Mouse (Mus musculus): ENCODE results near the gene Mettl8. TPM values are rescaled to one million over a fixed set of nuclear protein-coding genes. Genes with fewer than 3 reads are reported as not detected.

Gene Mettl8
- total RNA-seq (2021): 1 to 10 TPM; 4.3 to 5.0 TPM

DNA sequence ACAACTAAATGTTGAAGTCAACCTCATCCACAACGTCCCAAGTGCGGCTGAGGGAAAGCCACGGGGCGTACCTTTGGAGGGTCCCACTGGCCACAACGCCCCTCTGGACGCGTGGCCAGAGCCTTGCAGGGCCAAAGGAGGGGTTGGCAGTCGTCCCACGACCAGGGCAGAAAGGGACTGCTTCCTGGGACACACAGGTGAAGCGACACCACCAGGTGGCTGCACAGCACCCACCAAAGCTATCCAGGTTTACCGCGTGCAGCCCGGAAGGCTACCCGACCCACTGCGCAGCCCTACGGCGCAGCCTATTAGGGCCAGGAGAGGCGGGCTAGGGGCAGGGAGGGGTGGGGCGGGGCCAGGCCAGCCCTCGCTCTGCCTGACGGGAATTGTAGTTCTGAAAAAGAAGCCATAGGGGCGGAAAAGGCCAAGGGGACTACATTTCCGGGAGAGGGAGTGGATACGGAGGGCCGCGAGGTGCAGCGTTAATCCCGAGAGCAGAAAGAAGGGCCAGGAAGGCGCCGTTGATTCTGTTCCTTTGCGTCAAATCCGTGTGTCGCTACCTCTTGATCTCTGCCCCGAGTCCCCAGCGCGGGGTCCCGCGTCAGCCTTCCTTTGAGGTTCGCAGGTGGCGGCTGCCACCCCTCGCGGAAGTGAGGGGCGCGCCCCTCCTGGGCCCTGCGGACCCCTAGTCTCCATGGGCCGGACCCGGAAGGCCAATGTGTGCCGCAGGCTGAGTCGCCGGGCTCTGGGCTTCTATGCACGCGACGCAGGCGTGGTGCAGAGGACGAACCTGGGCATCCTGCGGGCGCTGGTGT is at the start of gene Mettl8, which contains the start of gene Dcaf17:
Gene Mettl8, minus strand, starts transcription at position 284 of the 815 bp plus-strand sequence.
Gene Dcaf17, plus strand, starts transcription at position 29 of the 815 bp plus-strand sequence.
- intact Hi-C loops (cut with DNase I): loop anchor here (10.0 kb wide), 1 partner anchor 159 kb away; the partner anchor contains the start of gene Dync1i2
- DNase-seq: peak; percentile 89 to 91

DNA sequence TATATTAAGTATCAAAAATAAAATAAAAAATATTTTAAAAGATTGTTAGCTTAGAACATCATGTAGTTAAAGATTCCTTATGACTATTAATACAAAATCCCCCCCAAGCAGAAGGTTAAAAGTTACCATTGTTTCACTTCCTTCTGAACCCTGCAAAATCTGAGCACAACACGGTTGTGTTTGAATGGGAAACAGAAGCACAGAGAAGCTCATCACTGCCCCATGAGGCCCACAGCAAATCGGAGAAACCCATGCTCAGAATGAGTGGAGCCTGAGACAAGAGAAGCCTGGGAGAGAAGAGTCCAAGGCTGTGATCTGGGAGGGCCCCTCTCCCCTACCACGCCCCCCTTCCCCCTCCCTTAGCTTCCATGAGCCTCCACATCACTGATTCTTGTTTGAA is 49.3 kb upstream of the Mettl8 start:
- no peak for DNase-seq
- intact Hi-C loops (cut with DNase I): no loop called here

DNA sequence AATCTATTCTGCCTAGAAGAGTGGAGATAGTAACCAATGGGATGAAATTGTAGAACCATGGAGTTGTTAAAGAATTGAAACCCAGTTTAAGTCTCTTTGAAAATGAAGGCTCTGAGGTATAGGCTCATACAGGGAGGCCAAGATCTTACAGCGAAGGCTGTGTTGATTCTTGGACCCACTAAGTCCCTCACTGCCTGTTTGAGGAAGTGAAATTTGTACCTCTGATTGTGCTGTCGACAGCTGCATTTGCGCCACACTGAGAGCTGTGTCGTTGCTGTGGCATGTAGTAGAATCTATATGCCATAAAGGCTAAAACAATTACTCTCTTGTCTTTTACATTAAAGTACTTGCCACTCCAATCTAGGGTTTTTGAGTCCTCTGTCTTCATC is 47.9 kb upstream of the Mettl8 start:
- no peak for DNase-seq
- intact Hi-C loops (cut with DNase I): no loop called here

DNA sequence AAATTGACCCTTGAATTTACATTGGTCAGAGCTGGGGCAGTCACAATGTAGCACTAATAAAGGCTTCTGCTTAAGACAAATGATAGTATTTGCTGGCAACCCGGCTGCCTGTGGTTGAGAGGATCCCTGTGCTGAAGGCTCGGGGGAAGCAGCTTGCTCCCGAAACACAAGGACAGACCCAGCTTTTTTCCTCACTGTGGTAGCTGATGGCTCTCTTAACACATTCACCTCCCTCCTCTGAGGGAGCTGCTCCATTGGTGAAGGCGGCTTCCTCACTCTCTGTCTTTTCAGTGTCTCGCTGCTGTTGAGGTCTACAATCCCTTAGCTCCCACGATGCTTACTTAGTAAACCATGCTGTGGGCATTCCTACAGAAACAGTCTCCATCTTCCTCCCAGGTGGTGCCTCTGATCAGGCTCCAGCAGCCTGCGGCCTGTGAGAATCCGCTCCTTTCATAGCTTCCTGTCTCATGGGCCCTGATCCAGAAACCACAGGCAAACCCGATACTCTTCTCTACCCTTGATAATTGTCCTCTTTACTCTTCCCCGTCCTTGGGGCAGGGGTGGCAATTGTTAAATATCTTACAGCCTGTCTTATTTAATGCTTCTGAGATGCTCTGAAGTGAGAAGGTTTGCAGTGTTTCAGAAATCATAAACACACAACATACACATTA is 47.4 kb upstream of the Mettl8 start:
- intact Hi-C loops (cut with DNase I): no loop called here
- DNase-seq: no peak

DNA sequence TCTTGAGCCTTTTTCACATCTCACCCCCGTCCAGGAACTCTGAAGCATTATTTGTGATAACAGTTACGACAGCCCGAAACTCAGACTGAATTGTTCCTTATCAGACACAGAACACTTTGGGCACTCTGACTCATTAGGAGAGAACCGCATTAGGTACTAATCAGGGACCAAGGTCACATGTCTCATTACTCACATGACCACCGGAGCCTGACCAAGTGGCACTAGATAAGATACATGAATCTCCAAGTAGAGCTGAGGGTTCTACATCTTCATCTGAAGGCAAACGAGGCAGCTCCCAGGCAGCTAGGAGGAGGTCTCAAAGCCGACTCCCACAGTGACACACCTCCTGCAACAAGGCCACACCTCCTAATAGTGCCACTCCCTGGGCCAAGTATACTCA is 40.8 kb upstream of the Mettl8 start:
- no peak for DNase-seq
- intact Hi-C loops (cut with DNase I): no loop called here

DNA sequence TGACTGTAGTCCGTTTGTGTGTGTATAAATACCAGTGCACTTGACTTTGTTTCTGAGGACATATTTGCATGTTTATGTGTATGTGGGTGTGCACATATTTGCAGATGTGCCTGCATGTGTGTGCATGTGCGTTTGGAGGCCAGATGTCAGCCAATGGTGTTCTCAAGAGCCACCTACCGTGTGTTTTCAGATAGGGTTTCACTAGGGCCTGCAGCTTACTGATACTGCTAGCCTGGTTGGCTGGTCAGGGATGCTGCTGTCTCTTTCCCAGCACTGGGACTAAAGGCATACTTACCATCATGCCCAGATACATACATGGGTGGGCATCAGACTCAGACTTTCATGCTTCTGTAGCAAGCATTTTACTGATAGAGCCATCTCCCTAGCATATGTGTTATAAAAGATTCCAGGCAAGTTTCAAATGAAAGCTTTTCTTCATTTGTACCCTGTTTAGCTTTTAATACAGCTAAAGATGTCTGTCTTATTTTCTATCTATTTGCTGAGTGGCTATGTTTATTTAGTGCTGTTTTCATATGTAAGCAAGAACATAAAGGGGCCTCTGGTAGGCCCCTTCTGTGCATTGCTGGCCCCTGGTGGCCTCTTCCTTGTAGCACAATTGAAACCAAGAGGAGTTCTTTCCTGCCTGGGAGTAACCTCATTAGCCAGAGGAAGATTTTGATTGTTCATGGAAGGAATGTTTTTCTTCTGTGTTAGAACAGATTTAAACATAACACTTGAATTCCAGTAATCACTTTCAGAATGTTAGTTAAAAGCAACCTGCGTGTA is 35.5 kb upstream of the Mettl8 start:
- intact Hi-C loops (cut with DNase I): no loop called here
- no peak for DNase-seq

DNA sequence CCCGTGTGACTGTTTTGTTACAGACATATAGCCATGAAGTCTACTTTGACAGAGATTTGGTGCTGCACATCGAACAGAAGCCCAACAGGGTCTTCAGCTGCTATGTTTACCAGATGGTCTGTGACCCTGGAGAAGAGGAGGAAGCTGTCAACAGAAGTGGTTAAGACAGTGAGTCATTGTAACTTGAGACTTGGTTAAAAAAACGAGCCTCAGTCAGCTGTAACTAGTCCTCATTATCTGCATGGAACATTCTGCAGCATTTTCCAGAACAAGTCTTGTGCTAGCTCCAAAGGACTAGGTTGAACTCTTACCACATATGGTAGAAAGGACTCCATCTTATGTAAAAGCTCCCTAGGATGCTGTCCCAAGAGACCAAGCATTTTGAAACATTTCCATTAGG is 34.4 kb upstream of the Mettl8 start:
- no peak for DNase-seq
- intact Hi-C loops (cut with DNase I): no loop called here

DNA sequence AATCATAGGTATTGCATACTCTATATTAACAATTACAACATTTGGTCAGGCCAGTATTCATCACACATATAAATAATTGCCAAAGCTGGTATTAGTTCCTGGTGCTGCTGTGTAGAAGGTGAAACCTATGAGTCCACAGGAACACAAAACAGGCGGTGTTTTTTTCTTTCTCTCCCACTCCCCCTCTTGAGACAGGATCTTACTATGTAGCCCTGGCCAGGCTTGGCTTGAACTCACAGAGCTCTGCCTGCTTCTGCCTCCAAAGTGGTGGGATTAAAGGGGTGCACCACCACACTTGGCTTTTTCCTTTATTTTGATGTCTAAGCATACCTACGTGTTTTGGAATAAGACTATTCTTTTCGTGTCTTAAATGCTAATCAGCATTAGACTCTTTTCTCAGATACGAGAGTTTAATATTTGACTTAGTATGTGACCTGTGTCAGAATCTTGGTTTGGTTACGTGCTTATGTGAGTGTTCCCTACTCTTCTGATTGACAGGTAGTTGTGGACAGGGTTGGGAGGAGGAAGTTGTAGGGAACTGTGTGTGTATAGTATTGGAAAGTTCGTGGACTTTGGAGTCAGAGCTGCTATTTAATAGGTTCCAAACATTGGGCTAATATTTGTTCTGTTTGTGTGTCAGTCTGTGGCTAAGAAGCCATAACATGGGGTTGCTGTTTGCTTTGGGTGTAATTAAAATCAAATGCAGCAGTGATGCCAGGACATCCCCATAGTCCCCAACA is 28.2 kb upstream of the Mettl8 start:
- no peak for DNase-seq
- intact Hi-C loops (cut with DNase I): no loop called here

DNA sequence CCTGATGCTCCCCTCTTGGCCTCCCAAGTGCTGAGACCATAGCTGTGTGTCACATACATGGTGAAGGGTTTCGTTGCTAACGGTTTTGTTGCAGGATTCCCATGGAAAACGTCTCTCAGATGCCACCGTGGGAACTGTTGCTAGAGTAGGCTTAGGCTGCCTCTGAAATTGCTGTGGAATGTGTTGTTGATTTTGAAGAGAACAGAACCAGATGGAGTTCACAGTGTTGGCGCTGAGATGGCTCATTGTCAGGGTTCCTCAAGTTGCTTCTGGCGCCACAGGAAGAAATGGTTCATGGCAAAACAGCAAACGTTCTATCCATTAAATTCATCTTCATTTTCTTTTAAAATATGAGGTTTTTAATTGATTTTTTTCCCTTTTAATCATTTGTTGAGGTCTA is 27.0 kb upstream of the Mettl8 start:
- no peak for DNase-seq
- intact Hi-C loops (cut with DNase I): no loop called here

DNA sequence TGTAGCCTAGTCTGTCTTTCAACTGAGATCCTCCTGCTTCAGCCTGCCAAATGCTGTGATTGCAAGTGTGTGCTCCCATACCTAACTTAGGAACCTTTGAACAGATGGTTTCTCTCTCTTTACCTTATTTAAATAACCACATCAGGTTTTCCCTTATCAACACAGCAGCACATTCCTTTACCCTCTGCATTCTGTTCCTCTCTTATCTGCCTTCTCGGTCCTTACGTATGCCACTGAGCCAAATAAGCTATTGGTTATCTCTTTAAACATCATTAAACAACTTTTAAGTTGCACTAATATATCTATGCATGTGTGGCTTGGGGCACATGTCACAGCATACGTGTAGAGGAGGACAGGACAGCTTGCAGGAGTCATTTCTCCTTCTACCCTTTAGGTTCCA is 18.4 kb upstream of the Mettl8 start:
- DNase-seq: no peak
- intact Hi-C loops (cut with DNase I): no loop called here

DNA sequence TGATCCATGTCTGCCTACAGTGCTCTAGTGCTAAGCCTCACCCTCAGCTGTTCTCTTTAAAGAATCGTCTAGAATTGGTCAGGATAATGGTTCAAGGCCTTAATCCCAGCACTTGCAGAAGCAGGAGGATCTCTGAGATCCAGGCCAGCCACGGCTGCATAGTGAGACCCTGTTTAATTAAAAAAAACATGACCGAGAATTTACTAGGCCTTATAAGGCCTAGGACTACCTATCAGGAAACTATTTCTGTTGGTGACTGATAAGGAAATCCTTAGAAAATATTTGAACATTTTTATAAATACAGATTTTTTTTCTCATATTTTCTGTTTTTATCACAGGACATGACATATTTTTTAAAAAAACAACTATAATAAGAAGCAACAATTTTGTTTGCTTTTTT is 17.9 kb upstream of the Mettl8 start:
- DNase-seq: no peak

DNA sequence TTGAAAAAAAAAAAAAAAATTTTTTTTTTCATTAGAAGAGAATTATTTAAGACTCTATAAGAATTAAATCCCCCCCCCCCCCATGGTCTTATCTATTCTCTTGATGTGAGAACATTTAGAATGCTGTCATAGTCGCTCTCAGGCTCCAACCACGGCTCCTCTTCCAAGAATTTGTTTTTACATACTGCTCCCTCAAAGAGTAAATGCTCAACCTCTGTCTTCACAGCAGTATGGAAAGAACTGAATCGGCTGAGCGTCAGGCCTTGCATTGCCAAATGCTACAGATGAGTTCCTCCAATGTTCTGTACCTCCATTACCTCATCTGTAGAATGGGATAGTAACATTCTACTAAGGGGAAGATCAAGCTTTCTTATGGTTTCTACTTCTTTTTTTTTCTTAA is 16.2 kb upstream of the Mettl8 start:
- intact Hi-C loops (cut with DNase I): no loop called here
- DNase-seq: no peak

More for the DNA sequence above, 17.9 kb upstream of the Mettl8 start:
- intact Hi-C loops (cut with DNase I): no loop called here

DNA sequence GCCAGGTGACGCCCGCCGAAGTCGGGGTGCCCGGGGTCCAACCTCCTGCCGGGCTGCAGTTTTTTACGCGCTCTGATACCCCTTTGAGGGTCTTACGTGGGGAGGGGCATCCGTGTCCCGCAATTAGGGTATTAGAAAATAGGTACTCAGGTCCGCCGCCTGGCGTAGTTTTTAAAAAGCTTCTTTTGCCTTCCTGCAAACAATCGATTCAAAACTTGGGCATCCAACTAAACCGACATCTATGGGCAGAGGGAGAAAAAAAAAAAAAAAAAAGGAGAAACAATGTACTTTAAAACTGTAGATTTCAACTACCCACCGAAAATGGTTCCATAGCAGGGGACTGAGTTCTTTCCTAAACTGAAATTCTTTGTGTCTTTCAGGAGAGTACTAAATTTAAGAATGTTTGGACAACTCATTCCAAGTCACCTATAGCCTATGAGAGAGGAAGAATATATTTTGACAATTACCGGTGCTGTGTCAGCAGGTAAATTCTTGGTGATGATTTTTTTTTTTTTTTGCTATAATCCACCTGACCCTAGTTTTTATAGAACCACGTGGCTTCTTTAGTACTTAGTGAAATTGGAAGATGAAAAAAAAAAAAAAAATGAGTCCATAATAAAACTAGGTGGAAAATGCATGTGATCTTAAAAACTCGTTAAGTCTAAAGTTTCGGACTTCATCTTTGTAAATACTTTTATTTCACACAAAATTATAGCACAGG is 892 bp upstream of the Mettl8 start:
- no peak for DNase-seq
- intact Hi-C loops (cut with DNase I): loop anchor here (10.0 kb wide), 1 partner anchor 159 kb away; the partner anchor contains the start of gene Dync1i2

DNA sequence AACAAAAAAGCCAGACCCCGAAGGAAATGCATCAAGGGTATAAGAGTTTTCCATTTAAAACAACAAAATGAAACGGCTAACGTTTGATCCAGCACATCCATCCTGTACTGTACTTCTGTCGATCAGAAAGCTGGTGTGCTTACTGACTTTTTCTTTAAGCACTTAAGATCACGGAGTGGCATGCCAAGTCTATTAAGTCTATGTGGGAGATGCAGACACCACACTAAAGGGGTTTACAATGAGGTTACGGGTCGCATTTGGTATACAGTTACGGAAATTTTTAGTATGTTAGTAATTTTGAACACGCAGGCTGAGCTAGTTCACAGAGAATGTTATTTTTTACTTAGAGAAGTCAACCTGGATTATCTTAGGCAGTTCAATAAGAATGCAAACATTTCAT is 667 bp downstream of the Mettl8 start:
- no peak for DNase-seq
- intact Hi-C loops (cut with DNase I): loop anchor here (10.0 kb wide), 1 partner anchor 160 kb away; the partner anchor contains the start of gene Dync1i2

DNA sequence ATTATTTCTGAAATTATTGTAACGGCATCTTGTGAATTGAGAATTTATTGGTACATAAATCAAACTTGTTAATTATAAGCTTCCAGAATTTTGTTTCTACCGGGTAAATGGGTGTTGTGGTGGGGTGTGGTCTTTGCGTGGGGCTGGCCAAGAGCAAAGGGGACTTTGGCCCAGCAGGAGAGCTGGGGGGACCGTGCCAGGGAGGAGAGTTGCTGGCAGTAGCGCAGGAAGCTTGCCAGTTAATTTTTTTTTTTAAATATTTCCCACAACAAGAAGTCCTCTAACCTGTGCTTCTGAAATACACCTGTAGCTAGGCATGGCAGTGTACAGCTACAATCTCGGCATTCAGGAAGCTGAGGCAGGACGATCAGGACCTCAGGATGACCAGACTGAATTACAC is 4.9 kb downstream of the Mettl8 start:
- no peak for DNase-seq
- intact Hi-C loops (cut with DNase I): loop anchor here (10.0 kb wide), 1 partner anchor 164 kb away; the partner anchor contains the start of gene Dync1i2

DNA sequence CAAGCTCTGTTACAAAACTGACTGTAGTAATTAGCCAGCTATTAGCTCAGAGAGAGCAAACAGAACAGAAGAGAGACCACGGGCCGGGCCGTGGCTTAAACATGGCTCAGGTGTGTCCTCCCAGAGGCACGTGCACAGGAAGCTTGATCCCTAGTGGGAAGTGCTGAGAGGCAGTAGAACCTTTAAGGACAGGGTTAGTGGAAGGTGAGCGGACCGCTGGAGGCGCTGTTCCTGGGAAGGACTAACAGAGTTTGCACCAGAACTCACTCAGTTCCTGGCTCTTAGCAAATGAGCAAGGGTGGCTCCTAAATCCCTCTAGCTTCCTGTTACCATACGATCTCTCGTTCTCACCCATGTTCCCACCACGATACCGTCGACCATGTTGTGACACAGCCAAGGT is 6.5 kb downstream of the Mettl8 start:
- DNase-seq: no peak
- intact Hi-C loops (cut with DNase I): no loop called here

DNA sequence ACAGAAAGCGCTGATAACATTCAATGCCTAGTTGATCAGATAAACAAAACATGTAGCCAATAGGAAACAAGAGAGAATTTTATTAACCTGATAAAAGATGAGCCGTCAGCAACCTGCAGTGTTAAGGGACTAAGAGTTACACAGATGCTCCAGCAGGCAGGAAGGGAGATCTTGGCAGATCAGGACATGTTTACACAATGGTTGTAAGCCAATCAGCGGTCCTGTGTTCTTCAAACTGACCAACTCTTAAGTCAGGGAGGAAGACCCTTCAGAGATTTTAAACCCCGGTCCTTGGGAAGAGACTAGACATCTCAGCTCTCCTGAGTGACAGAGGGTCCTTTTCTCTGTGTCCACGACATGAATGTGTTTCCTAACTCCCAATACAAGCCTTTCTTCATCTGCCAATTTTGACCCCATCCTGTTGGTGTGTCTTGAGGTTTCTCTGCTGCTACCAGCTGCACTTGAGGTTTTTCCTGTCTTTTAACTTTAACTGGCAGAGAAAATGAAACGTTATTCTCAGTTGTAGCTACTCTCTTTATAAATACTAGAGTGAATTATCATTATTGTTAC is 8.5 kb downstream of the Mettl8 start:
- intact Hi-C loops (cut with DNase I): no loop called here
- DNase-seq: no peak

DNA sequence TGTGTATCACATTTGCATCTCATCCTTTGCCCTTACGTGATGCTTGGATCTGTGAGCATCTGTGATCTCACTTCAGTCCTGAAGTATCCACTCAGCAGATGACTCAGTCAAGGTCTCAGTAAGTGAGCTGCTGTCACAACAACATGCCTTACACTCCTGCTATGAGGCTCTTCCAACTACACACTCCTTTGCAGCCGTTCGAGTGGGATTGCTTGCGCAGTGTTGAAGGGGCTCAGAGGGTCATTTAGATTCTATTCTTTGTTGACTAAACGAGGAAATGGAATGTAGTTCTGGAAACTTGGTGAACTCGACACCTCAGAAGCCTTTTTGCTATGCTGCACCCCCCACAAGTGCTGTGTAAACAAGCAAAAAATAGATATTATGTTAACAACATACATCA is 9.2 kb downstream of the Mettl8 start:
- intact Hi-C loops (cut with DNase I): no loop called here
- no peak for DNase-seq

DNA sequence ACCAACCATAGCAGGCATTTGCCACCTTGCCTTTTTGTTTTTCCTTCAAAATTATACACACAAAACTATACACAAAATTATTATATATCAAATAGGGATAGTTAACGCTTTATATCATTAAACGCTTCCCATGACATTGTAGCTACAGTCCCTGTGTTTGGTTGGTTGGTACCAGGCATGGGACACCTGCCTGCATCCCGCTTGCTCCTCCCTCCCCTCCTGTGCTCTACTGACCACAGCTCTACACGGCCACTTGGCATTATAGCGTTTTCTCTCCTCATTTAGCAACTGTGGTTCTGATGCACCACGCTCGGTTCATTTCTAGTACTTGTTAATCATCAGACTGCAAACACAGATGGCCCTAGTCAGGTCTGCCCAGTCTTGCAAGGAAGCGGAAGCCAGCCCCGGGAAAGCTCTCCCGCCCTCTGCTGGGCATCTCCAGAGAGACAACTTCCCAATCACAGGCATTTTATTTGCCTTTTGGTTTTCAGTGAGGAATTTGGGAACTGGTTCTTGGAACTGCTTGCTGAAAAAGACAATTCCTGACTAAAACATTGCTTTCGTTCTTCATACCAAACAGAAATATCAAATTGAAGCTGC is 15.8 kb downstream of the Mettl8 start:
- intact Hi-C loops (cut with DNase I): loop anchor here (1.0 to 5.0 kb wide), 3 partner anchors 212 to 335 kb away; partner anchors contain the start of gene Tlk1
- peak; percentile 80 to 81 for DNase-seq
